Mouse (Mus musculus): ENCODE measurements around the gene Pxn.

DNA sequence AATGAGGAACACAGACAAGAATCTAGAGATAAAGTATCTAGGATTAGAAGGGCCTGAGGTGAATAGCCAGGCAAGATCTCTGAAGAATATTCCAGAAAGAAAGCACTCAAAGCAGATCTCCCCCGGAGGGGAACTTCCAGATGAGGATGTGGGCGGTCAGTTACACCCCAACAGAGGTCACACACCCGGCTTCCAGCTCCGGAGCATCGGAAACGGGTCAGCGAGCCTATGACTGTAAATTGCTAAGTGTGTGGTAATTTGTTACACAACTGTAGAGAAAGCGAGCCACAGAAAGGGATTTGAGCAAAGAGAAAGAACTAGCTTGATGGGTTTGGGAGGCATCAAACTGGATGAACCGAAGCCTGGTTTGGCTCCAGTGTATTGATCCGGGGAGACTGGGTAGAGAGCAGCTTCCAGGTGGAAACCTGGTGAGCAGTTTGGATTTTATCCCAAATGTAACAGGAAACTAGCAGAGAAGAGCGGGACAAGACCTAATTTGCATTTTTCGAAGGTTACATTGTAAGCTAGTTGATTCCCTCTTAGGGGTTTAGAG, 6.0 kb upstream of the Pxn start:
- TF ChIP-seq POLR2A (IDR thresholded peaks at IDR 0.05; ENCODE audit: low read depth, low read length) (no peak), CTCF (IDR thresholded peaks at IDR 0.05; ENCODE audit: extremely low read depth, insufficient read length, insufficient replicate concordance, low read depth, low read length) (no peak)
